Comparison of ENCODE assay signal across 8 mouse cellular contexts in the genomic region with DNA sequence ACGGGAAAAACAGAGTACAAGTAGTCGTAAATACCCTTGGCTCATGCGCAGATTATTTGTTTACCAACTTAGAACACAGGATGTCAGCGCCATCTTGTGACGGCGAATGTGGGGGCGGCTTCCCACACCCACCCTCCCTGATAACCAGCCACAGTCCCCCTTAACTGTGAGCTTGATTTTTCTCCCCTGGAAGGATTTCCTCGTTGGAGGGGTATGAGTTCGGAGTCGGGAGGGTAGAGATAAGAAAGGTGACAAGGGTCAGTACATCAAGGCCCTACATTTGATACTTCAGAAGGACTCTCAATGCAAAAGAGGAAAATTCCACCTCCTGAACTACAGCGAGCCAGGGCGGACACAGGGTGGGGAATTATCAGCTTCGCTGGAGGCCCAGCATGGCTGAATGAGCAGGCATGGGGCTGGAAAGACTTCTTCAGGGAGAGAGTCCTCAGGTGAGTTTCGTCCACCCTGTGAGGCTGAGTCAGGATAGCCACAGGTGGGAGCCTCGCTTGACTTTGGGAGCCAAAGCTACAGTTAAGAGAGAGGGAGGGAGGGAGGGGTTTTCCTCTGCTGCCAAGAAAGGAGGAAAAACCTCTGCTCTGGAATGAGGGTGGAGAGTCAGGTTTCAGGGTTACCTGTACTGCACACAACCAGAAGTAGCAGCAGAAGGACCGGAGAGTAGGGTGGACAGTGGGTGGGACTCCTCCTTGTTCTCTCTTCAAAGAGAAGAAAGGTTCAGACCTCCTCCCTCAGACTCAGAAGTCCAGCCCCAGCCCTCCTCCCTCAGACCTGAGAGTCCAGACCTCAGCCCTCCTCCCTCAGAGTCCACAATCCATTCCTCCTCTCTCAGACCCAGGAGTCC. TPM values are rescaled to one million over a fixed set of nuclear protein-coding genes. Genes with fewer than 3 reads are reported as not detected.
DNase-seq lines count a peak whose midpoint lies in the region; ATAC-seq lines count a peak whose summit lies in the region.

A gene (plus strand): TSS at position 99 of the 859 bp plus-strand sequence.

- H3K9ac ChIP-seq in neural tube, embryonic 11.5 days (ENCODE audit: low read length), result no peak within 1 kb of the TSS
- H3K9ac ChIP-seq in forebrain, embryonic 15.5 days (replicated peaks), result 0 out of 2 replicates have a peak within 1 kb of the TSS, but pooled peaks have one; percentile 19
- peak within 1 kb of the TSS; percentile 32; the same call in 1 of the 2 replicates for H3K9ac ChIP-seq in liver, embryonic 15.5 days
- 0 out of 2 replicates have a peak within 1 kb of the TSS, but pooled peaks have one; percentile 2 for H3K9ac ChIP-seq in neural tube, embryonic 15.5 days (replicated peaks)

- no peaks in the 10 kb centered on the region for H3K9me3 ChIP-seq in neural tube, embryonic 11.5 days (ENCODE audit: control insufficient read depth, low read length)
- H3K9me3 ChIP-seq in forebrain, embryonic 15.5 days, result no peaks in the 10 kb centered on the region
- H3K9me3 ChIP-seq in liver, embryonic 15.5 days (replicated peaks), result no peaks in the 10 kb centered on the region
- no peaks in the 10 kb centered on the region for H3K9me3 ChIP-seq in neural tube, embryonic 15.5 days (replicated peaks)

- H3K4me2 ChIP-seq in neural tube, embryonic 11.5 days (ENCODE audit: low read depth), result peak within 1 kb of the TSS; percentile 22; the same call in 1 of the 2 replicates
- H3K4me2 ChIP-seq in forebrain, embryonic 15.5 days (replicated peaks), result peak within 1 kb of the TSS; percentile 29
- H3K4me2 ChIP-seq in liver, embryonic 15.5 days, result peak within 1 kb of the TSS; percentile 43
- H3K4me2 ChIP-seq in neural tube, embryonic 15.5 days, result peak within 1 kb of the TSS; percentile 49

- WGBS in neural tube, embryonic 11.5 days, result 71% methylated on average over 13 of the region's 16 CpGs
- whole genome bisulfite sequencing in forebrain, embryonic 15.5 days, result 65% methylated on average over 14 of the region's 16 CpGs
- WGBS in liver, embryonic 15.5 days (ENCODE audit: insufficient replicate concordance), result 45% methylated on average over 14 of the region's 16 CpGs
- WGBS in neural tube, embryonic 15.5 days, result 68% methylated on average over 14 of the region's 16 CpGs

- H3K4me3 ChIP-seq in neural tube, embryonic 11.5 days (ENCODE audit: low read depth, low read length), result no peak within 1 kb of the TSS
- peak within 1 kb of the TSS; percentile 28 for H3K4me3 ChIP-seq in forebrain, embryonic 15.5 days
- H3K4me3 ChIP-seq in liver, embryonic 15.5 days (replicated peaks), result peak within 1 kb of the TSS; percentile 54
- H3K4me3 ChIP-seq in neural tube, embryonic 15.5 days (replicated peaks), result peak within 1 kb of the TSS; percentile 29

- ATAC-seq in neural tube, embryonic 11.5 days (ENCODE audit: insufficient read depth, low FRiP score, low TSS enrichment), result no peak
- ATAC-seq in forebrain, embryonic 15.5 days (replicated peaks), result peak; percentile 51; the same call in 1 of the 2 replicates
- ATAC-seq in liver, embryonic 15.5 days (ENCODE audit: insufficient read depth), result peak; percentile 75
- ATAC-seq in neural tube, embryonic 15.5 days (ENCODE audit: low FRiP score), result 0 out of 2 replicates have a peak, but pooled peaks have one; percentile 17

- H3K27ac ChIP-seq in neural tube, embryonic 11.5 days (ENCODE audit: low read depth, low read length), result no peak within 1 kb of the TSS
- no peak within 1 kb of the TSS for H3K27ac ChIP-seq in forebrain, embryonic 15.5 days (replicated peaks)
- peak within 1 kb of the TSS; percentile 80 for H3K27ac ChIP-seq in liver, embryonic 15.5 days (replicated peaks)
- H3K27ac ChIP-seq in neural tube, embryonic 15.5 days (replicated peaks), result no peak within 1 kb of the TSS

- no peak for DNase-seq in neural tube, embryonic 11.5 days (ENCODE audit: low spot score)
- DNase-seq in neural tube, embryonic 10.5 days (ENCODE audit: extremely low spot score, low spot score), result no peak
- no peak for DNase-seq in frontal cortex, postnatal 10 days (ENCODE audit: low spot score in 2 of 2)
- DNase-seq in right cerebral cortex, postnatal 36 days (ENCODE audit: low spot score in 2 of 2), result no peak
- DNase-seq in spleen, postnatal 10 days (ENCODE audit: low spot score in 2 of 2), result no peak

- no peaks in the 10 kb centered on the region for H3K36me3 ChIP-seq in neural tube, embryonic 11.5 days (ENCODE audit: control insufficient read depth, insufficient read depth, low read length)
- no peaks in the 10 kb centered on the region for H3K36me3 ChIP-seq in forebrain, embryonic 15.5 days
- no peaks in the 10 kb centered on the region for H3K36me3 ChIP-seq in liver, embryonic 15.5 days (replicated peaks)
- no peaks in the 10 kb centered on the region for H3K36me3 ChIP-seq in neural tube, embryonic 15.5 days

- no peaks in the 10 kb centered on the region for H3K27me3 ChIP-seq in neural tube, embryonic 11.5 days (ENCODE audit: control insufficient read depth, insufficient read depth, low read length)
- H3K27me3 ChIP-seq in forebrain, embryonic 15.5 days, result no peaks in the 10 kb centered on the region
- no peaks in the 10 kb centered on the region; the same call in 1 of the 2 replicates for H3K27me3 ChIP-seq in liver, embryonic 15.5 days
- no peaks in the 10 kb centered on the region; the same call in 1 of the 2 replicates for H3K27me3 ChIP-seq in neural tube, embryonic 15.5 days (replicated peaks)

- H3K4me1 ChIP-seq in neural tube, embryonic 11.5 days (ENCODE audit: control insufficient read depth, insufficient read depth, low read length), result no peaks in the 10 kb centered on the region
- no peaks in the 10 kb centered on the region for H3K4me1 ChIP-seq in forebrain, embryonic 15.5 days
- 0 out of 2 replicates have a peak, but pooled peaks cover 5% of the 10 kb centered on the region for H3K4me1 ChIP-seq in liver, embryonic 15.5 days (replicated peaks)
- H3K4me1 ChIP-seq in neural tube, embryonic 15.5 days, result no peaks in the 10 kb centered on the region

RNA-seq across cellular contexts. Expression of the gene that starts here (rescaled TPM):
- polyA plus RNA-seq in neural tube, embryonic 11.5 days (2014; fragmentation: Nextera tagmentation; extraction: Ambion mirVana), result 4.6 and 4.7 TPM in 2 replicates
- polyA plus RNA-seq in forebrain, embryonic 15.5 days (2015; fragmentation: Nextera tagmentation; extraction: Ambion mirVana), result 7.0 TPM in 2 replicates
- polyA plus RNA-seq in liver, embryonic 15.5 days (2015; fragmentation: Nextera tagmentation; extraction: Ambion mirVana), result 1.4 and 1.8 TPM in 2 replicates
- polyA plus RNA-seq in neural tube, embryonic 15.5 days (2015; fragmentation: Nextera tagmentation; extraction: Ambion mirVana), result 13.1 and 14.1 TPM in 2 replicates
